Mouse (Mus musculus): ENCODE measurements at regions not wholly inside any gene's neighbourhood (a gene's known extent, or its start where the extent isn't known, plus 50 kb on each side); places are given as distances from the start of the nearest gene placed in this dataset.

DNA sequence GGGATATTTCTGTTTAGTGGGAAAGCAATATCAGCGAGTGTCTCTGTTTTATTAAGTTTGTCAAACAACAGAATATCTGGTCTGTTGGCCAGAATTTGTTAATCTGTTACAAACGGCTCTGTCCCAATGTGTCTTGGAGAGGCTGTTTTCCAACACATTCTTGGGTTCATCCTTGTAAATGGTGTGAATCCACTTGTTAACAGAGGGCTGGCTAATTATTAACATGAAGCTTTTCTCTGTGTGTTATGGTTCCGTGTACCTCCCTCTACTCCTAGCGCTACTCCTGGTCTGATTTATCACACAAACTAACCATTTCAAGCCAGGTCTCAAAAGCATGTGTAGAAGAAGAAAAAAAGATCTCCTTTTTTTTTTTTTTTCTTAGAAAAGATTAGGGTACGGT is 60.4 kb downstream of the Pou3f3 start:
- intact Hi-C loops (cut with DNase I), result no loop called here
- DNase-seq (ENCODE audit: extremely low spot score in 1 of 2, low spot score in 2 of 2), result no peak

DNA sequence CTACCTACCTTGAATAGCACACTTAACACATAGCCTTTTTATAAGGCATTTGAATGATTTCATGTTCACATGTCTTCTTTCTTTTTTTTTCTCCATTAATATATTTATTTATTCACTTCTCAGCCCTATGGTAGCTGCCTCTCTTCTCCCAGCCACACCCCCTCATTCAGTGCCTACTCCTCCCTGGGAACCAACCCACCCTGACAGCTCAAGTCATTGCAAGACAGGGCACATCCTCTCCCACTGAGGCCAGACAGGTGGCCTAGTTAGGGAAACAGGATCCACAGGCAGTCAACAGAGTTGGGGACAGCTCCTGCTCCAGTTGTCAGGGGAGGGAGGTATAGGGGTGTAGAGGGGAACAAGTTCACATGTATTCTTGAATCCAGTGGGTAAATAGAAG is 60.9 kb downstream of the Pou3f3 start:
- no peak for DNase-seq (ENCODE audit: extremely low spot score in 1 of 2, low spot score in 2 of 2)
- intact Hi-C loops (cut with DNase I), result no loop called here

DNA sequence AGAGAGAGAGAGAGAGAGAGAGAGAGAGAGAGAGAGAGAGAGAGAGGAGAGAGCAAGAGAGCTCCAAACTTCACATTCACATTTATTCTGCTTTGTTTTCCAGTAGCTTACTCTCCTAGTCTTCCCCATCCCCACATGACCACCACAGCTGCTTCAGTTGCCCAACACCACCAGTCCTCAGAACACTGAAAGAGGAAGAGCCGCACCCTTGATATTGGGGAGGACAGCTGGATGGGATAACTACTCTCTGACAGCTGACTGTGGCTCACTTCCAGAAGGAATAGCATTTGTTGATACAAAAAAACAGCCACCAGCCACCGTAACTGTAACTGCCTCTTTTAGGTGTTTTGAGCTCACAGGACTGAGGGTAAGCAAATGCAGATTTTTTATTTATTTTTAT is 67.9 kb downstream of the Pou3f3 start:
- intact Hi-C loops (cut with DNase I), result no loop called here
- DNase-seq (ENCODE audit: extremely low spot score in 1 of 2, low spot score in 2 of 2), result no peak

- no peak for DNase-seq (ENCODE audit: extremely low spot score in 1 of 2, low spot score in 2 of 2)
- intact Hi-C loops (cut with DNase I), result no loop called here
These were observed 68.5 kb downstream of the Pou3f3 start for GRCm38 (mm10) chr1:42764048-42764447.

- DNase-seq (ENCODE audit: extremely low spot score in 1 of 2, low spot score in 2 of 2), result no peak
- intact Hi-C loops (cut with DNase I), result no loop called here
These were observed 74.5 kb downstream of the Pou3f3 start for GRCm38 (mm10) chr1:42770085-42770484.

GRCm38 (mm10) chr1:42772000-42772399 is 76.4 kb downstream of the Pou3f3 start:
- no peak for DNase-seq (ENCODE audit: extremely low spot score in 1 of 2, low spot score in 2 of 2)
- intact Hi-C loops (cut with DNase I), result no loop called here

GRCm38 (mm10) chr1:42773851-42774464 is 77.1 kb upstream of the Mrps9 start:
- DNase-seq (ENCODE audit: extremely low spot score in 1 of 2, low spot score in 2 of 2), result no peak
- intact Hi-C loops (cut with DNase I), result no loop called here

DNA sequence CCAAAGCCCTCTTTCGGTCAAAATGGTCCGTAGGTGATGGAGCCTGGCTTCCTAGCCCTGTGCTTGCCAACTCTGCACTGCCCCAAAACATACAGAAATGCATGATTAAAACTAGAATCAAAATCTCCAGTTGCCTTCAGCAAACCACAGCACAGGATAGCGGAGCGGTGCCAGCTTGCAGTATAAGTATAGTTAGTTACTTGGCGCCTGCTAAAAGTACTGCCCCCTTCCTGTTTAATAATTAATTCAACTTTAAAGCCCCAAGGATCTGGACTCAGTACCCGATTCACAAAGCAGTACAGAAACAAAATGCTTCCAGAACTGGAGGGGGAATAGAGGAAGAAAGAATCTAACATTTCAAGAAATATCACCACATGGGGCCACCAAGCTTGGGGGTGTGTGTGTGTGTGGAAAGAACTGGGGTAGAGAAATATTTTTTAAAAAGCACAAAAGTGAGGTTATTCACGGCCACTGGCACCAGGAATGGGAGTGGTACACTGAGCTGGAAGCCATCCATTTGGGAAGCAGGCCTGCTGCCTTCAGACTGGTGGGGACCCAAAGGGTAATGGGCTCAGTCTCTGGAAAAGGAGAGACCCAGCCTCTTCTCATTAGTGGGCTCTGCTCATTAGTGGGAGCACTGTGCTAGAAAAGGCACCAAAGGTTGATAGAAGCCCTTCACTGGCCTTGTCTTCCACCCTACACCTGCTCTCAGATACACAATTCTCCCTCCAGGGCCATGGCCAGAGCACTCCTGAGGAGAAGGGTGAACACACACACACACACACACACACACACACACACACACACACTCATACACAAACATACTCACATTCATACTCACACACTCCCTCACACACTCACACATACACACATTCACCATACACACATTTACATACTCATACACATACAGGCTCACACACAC is 75.8 kb upstream of the Mrps9 start:
- intact Hi-C loops (cut with DNase I), result loop anchor here (5.0 kb wide), 1 partner anchor 1608 kb away; no protein-coding TSS in a partner anchor
- no peak for DNase-seq (ENCODE audit: extremely low spot score in 1 of 2, low spot score in 2 of 2)

GRCm38 (mm10) chr1:42775893-42776287 is 75.1 kb upstream of the Mrps9 start:
- DNase-seq (ENCODE audit: extremely low spot score in 1 of 2, low spot score in 2 of 2), result no peak
- intact Hi-C loops (cut with DNase I), result loop anchor here (5.0 kb wide), 1 partner anchor 1609 kb away; no protein-coding TSS in a partner anchor

DNA sequence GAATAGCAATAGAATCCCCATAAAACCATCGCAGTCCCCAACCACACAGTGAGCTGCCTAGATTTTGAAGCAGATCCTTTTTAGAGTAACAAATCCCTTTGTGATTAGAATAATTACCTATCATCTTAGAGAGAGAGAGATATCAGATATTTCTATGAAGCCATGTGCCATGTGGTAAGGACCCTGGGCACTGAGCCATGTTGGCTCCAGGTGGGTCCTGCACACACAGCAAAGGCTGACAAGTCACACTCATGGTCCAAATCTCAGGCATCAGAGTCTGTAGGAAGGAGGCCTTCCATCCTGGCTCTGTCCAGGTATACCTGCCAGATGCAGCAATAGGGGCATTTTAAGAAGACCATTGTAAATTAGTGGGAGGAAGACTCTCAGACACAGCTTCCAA is 73.6 kb upstream of the Mrps9 start:
- intact Hi-C loops (cut with DNase I), result loop anchor here (5.0 kb wide), 1 partner anchor 1610 kb away; no protein-coding TSS in a partner anchor
- no peak for DNase-seq (ENCODE audit: extremely low spot score in 1 of 2, low spot score in 2 of 2)

DNA sequence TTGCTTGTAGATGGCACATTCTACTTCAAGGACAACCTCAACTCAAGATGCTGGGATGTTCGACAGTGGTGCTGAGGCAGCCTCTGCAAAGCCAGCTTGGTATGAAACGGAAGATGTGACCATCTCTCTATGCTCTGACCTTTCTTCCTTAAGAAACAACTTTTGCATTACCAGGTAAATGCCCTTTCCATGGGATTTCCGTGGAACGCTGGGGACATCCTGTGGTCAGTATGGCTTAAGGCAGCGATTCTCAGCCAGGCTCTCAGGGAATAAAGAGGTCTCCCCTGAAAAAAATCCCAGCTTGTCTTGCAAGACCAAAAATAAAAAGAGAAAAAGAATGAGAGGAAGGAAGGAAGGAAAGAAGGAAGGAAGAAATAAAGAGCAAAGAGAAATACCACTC is 71.3 kb upstream of the Mrps9 start:
- no peak for DNase-seq (ENCODE audit: extremely low spot score in 1 of 2, low spot score in 2 of 2)
- intact Hi-C loops (cut with DNase I), result loop anchor here (5.0 kb wide), 3 partner anchors 1612 to 1892 kb away; no protein-coding TSS in a partner anchor

DNA sequence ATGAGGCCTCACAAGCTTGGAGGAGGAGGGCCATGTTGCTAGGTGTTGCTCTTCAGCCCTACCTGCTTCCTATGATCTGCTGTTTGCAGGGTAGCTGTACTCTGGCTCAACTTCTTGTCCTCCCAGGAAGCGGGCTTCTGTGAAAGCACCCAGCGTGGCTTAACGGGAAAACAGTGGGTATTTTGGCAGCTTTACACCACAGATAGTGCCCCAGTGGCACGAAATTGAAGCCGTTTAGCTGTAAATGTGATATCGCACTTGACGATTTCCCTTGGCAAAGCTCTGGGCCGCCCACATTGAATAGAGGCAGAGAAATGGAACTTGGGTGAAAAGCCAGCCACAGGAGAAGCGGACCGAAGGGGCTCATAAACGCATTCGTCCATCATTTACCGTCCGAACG is 70.8 kb upstream of the Mrps9 start:
- no peak for DNase-seq (ENCODE audit: extremely low spot score in 1 of 2, low spot score in 2 of 2)

DNA sequence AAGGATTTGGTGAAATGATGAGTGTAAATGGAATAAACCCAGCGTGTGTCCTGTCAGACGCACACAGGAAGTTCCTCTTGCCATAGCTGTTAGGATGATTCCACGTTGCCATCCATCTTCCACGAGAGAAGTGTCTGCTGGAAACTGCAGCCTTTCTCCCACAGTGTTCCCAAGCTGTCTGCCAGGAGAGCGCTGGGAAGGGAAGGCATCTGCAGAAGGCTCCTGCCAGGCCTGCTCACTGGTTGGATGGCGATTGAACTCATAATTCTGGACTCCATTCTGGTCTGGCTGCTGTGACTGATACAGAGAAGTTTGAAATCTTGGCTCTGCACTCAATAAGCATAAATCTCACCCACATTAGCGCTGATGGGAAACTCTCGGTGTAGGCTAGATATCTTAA is 69.5 kb upstream of the Mrps9 start:
- no peak for DNase-seq (ENCODE audit: extremely low spot score in 1 of 2, low spot score in 2 of 2)
- intact Hi-C loops (cut with DNase I), result loop anchor here (5.0 kb wide), 2 partner anchors 1629 to 1894 kb away; no protein-coding TSS in a partner anchor

More for the DNA sequence above, 70.8 kb upstream of the Mrps9 start:
- intact Hi-C loops (cut with DNase I), result loop anchor here (5.0 kb wide), 2 partner anchors 1628 to 1893 kb away; no protein-coding TSS in a partner anchor

- no peak for DNase-seq (ENCODE audit: extremely low spot score in 1 of 2, low spot score in 2 of 2)
- intact Hi-C loops (cut with DNase I), result loop anchor here (5.0 kb wide), 2 partner anchors 1631 to 1896 kb away; no protein-coding TSS in a partner anchor
These were observed 67.9 kb upstream of the Mrps9 start for GRCm38 (mm10) chr1:42783072-42783672.

- intact Hi-C loops (cut with DNase I), result no loop called here
- no peak for DNase-seq (ENCODE audit: extremely low spot score in 1 of 2, low spot score in 2 of 2)
These were observed 63.8 kb upstream of the Mrps9 start for GRCm38 (mm10) chr1:42787240-42787639.

GRCm38 (mm10) chr1:42788413-42788812 is 62.6 kb upstream of the Mrps9 start:
- intact Hi-C loops (cut with DNase I), result no loop called here
- DNase-seq (ENCODE audit: extremely low spot score in 1 of 2, low spot score in 2 of 2), result no peak

Data from left cerebral cortex, postnatal 10 days (tissue).